Mouse (Mus musculus) limb, embryonic 15.5 days (tissue): ENCODE measurements around the gene Igf2bp3. TPM values are rescaled to one million over a fixed set of nuclear protein-coding genes. Genes with fewer than 3 reads are reported as not detected.
A peak's percentile ranks its signal among the peaks of the same experiment; 100 is the strongest.
"Not testable (repeated sequence)": the region's sequence is repeated elsewhere in the genome, so short reads cannot be mapped to it uniquely, and the experiment has no call there.

ENCODE experiments used
- ATAC-seq: fragments of 200-750 bp; cut with Nextera tagmentation; 2 replicates; pipeline ENCODE4 v1.8.0; 2017; ENCODE audit warnings: low read depth, moderate TSS enrichment; ENCODE audit not compliant: insufficient number of reproducible peaks, low FRiP score, low TSS enrichment
- H3K27ac ChIP-seq: fragments of 300-500 bp; sonication (generic); 2 replicates; pipeline ENCODE4 v1.5.1; 2015; ENCODE audit warnings: moderate library complexity, mild to moderate bottlenecking, inconsistent platforms
- H3K27me3 ChIP-seq: fragments of 300-500 bp; sonication (generic); 2 replicates; pipeline ENCODE4 v1.6.1; 2015; ENCODE audit warnings: inconsistent platforms
- H3K36me3 ChIP-seq: fragments of 300-500 bp; sonication (generic); 2 replicates; pipeline ENCODE4 v1.6.1; 2015; ENCODE audit warnings: inconsistent platforms
- H3K4me1 ChIP-seq: fragments of 300-500 bp; sonication (generic); 2 replicates; pipeline ENCODE4 v1.6.1; 2015; ENCODE audit warnings: inconsistent platforms
- H3K4me2 ChIP-seq: fragments of 300-500 bp; sonication (generic); 2 replicates; pipeline ENCODE4 v1.6.1; 2015; ENCODE audit warnings: mild to moderate bottlenecking, inconsistent platforms
- H3K4me3 ChIP-seq: fragments of 300-500 bp; sonication (generic); 2 replicates; pipeline ENCODE4 v1.5.1; 2015; ENCODE audit warnings: mild to moderate bottlenecking, inconsistent platforms
- H3K9ac ChIP-seq: fragments of 300-500 bp; sonication (generic); 2 replicates; pipeline ENCODE4 v1.6.1; 2015; ENCODE audit warnings: inconsistent platforms
- H3K9me3 ChIP-seq: fragments of 300-500 bp; sonication (generic); 2 replicates; pipeline ENCODE4 v1.6.1; 2016; ENCODE audit warnings: inconsistent platforms
- WGBS: fragments of 180-500 bp; shearing (Covaris S2); methylation state at CpG from one replicate; pipeline ENCODE4 v1.1.7; 2015; 5-methylcytosine and 5-hydroxymethylcytosine counted together
- polyA plus RNA-seq: library from polyadenylated mRNA; unstranded; fragments of >200 nt; fragmentation: Nextera tagmentation; extraction: Ambion mirVana; gene quantifications from 2 replicates; pipeline ENCODE4 v1.2.1, GENCODE M21; 2015

The Igf2bp3 gene
- 45.9 and 46.1 TPM in 2 replicates for polyA plus RNA-seq

GRCm38 (mm10) chr6:49214928-49215747 is at the start of gene Igf2bp3:
TSS of gene Igf2bp3 (minus strand) at chr6:49214957.
- Histone ChIP-seq H3K4me2 (peak within 1 kb of the TSS; percentile 80), H3K27ac (peak within 1 kb of the TSS; percentile 97), H3K4me3 (peak within 1 kb of the TSS; percentile 88), H3K9me3 (no peaks in the 10 kb centered on the region), H3K4me1 (peaks cover 35% of the 10 kb centered on the region), H3K27me3 (no peaks in the 10 kb centered on the region), H3K36me3 (no peaks in the 10 kb centered on the region), H3K9ac (peak within 1 kb of the TSS; percentile 85)
- ATAC-seq, result peak; percentile 85
- 1% methylated on average over 67 of the region's 68 CpGs for WGBS

GRCm38 (mm10) chr6:49264446-49264845 is 49.7 kb upstream of the Igf2bp3 start:
- H3K36me3 ChIP-seq, H3K9ac ChIP-seq, ATAC-seq, H3K4me3 ChIP-seq, H3K9me3 ChIP-seq, H3K27me3 ChIP-seq: not testable (repeated sequence)
- 89% methylated on average over 7 of the region's 7 CpGs for WGBS
- peak overlapping the region; percentile 98; the same call in 1 of the 2 replicates for H3K27ac ChIP-seq
- peaks cover 18% of the 10 kb centered on the region for H3K4me1 ChIP-seq
- H3K4me2 ChIP-seq, result peak overlapping the region; percentile 51; the same call in 1 of the 2 replicates

DNA sequence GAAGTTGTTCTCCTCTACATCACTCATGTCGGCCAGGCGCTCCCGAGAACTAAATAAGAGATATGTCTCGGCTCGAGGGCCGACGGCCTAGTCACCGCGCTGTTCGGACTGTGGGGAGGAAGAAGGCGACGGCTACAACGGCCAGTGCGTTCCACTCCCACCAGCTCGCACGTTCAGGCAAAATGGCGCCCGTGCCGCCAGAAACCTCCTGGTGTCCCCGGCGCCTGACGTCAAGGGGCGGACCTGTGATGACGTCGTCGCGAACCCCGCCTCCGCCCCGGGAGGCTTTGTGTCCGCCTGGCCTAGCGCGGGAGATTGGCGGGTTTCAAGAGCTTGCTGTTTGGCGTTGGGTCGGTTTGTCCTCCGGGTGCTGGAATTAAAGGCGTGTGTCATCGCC is 49.1 kb upstream of the Igf2bp3 start, which contains the start of gene Tra2a:
Gene Tra2a (minus strand): TSS at position 187 of the 397 bp plus-strand sequence.
- peak; percentile 90 for ATAC-seq
- no peaks in the 10 kb centered on the region for H3K36me3 ChIP-seq
- H3K27me3 ChIP-seq, result no peaks in the 10 kb centered on the region
- peak within 1 kb of the TSS; percentile 51 for H3K4me2 ChIP-seq
- H3K9ac ChIP-seq, result peak within 1 kb of the TSS; percentile 100
- H3K27ac ChIP-seq, result peak within 1 kb of the TSS; percentile 98
- under 1% methylated on average over 39 of the region's 39 CpGs for WGBS
- no peaks in the 10 kb centered on the region for H3K9me3 ChIP-seq
- H3K4me3 ChIP-seq, result peak within 1 kb of the TSS; percentile 74
- peaks cover 18% of the 10 kb centered on the region for H3K4me1 ChIP-seq

GRCm38 (mm10) chr6:49263081-49263846 is 48.5 kb upstream of the Igf2bp3 start:
- Histone ChIP-seq H3K27me3 (no peaks in the 10 kb centered on the region), H3K9me3 (no peaks in the 10 kb centered on the region), H3K9ac (peak overlapping the region; percentile 100), H3K36me3 (no peaks in the 10 kb centered on the region), H3K4me1 (peaks cover 18% of the 10 kb centered on the region), H3K4me3 (peak overlapping the region; percentile 74), H3K4me2 (peak overlapping the region; percentile 51), H3K27ac (peak overlapping the region; percentile 98)
- ATAC-seq, result peak; percentile 65
- under 1% methylated on average over 71 of the region's 71 CpGs for WGBS

GRCm38 (mm10) chr6:49262421-49262820 is 47.7 kb upstream of the Igf2bp3 start:
- peaks cover 18% of the 10 kb centered on the region for H3K4me1 ChIP-seq
- no peak overlapping the region for H3K27ac ChIP-seq
- no peaks in the 10 kb centered on the region for H3K9me3 ChIP-seq
- H3K27me3 ChIP-seq, result no peaks in the 10 kb centered on the region
- H3K9ac ChIP-seq, result peak overlapping the region; percentile 100; the same call in 1 of the 2 replicates
- H3K4me2 ChIP-seq, result peak overlapping the region; percentile 51
- under 1% methylated on average over 9 of the region's 9 CpGs for WGBS
- peak overlapping the region; percentile 74 for H3K4me3 ChIP-seq
- no peaks in the 10 kb centered on the region for H3K36me3 ChIP-seq
- no peak for ATAC-seq

DNA sequence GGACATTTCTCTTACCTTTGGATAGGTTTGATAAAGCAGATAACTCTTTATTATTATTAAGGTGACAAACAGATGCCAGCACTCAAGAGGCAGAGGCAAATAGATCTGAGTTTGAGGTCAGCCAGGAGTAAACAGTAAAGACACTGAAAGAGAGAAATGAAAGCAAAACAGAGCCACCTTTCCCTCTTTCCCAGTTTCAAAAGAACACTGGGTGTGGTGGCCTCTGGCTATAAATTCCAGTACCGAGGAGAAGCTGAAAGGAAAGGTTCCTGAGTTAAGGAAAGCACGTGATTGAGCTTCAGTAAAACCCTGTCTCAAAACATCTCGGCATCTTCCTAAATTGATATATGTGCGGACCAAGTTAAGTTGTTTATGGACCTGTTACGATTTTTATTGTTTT is 45.0 kb upstream of the Igf2bp3 start:
- no peaks in the 10 kb centered on the region for H3K27me3 ChIP-seq
- no peak overlapping the region for H3K27ac ChIP-seq
- no peaks in the 10 kb centered on the region for H3K36me3 ChIP-seq
- ATAC-seq, result no peak
- peaks cover 18% of the 10 kb centered on the region for H3K4me1 ChIP-seq
- no peak overlapping the region for H3K4me2 ChIP-seq
- 15% methylated on average over 5 of the region's 5 CpGs for WGBS
- no peak overlapping the region for H3K4me3 ChIP-seq
- H3K9ac ChIP-seq, result no peak overlapping the region
- H3K9me3 ChIP-seq, result no peaks in the 10 kb centered on the region

GRCm38 (mm10) chr6:49257880-49258279 is 43.1 kb upstream of the Igf2bp3 start:
- Histone ChIP-seq H3K27me3 (no peaks in the 10 kb centered on the region), H3K4me1 (peaks cover 18% of the 10 kb centered on the region), H3K4me3 (no peak overlapping the region), H3K27ac (no peak overlapping the region), H3K9ac (no peak overlapping the region), H3K4me2 (no peak overlapping the region), H3K9me3 (no peaks in the 10 kb centered on the region), H3K36me3 (no peaks in the 10 kb centered on the region)
- ATAC-seq, result no peak
- WGBS, result 88% methylated on average over 2 of the region's 2 CpGs

GRCm38 (mm10) chr6:49252207-49252606 is 37.5 kb upstream of the Igf2bp3 start:
- no peaks in the 10 kb centered on the region for H3K4me1 ChIP-seq
- ATAC-seq, result no peak
- H3K27me3 ChIP-seq, result no peaks in the 10 kb centered on the region
- WGBS, result 92% methylated on average over 8 of the region's 8 CpGs
- H3K9ac ChIP-seq, result no peak overlapping the region
- peaks cover 35% of the 10 kb centered on the region for H3K36me3 ChIP-seq
- H3K4me2 ChIP-seq, result no peak overlapping the region
- no peak overlapping the region for H3K27ac ChIP-seq
- H3K4me3 ChIP-seq, result no peak overlapping the region
- H3K9me3 ChIP-seq, result no peaks in the 10 kb centered on the region

GRCm38 (mm10) chr6:49251199-49251598 is 36.4 kb upstream of the Igf2bp3 start:
- Histone ChIP-seq H3K27ac (no peak overlapping the region), H3K9ac (no peak overlapping the region), H3K4me3 (no peak overlapping the region), H3K27me3 (no peaks in the 10 kb centered on the region), H3K4me2 (no peak overlapping the region), H3K36me3 (peaks cover 41% of the 10 kb centered on the region), H3K4me1 (no peaks in the 10 kb centered on the region), H3K9me3 (no peaks in the 10 kb centered on the region)
- ATAC-seq, result no peak
- 98% methylated on average over 2 of the region's 2 CpGs for WGBS

- ATAC-seq, result no peak
- peaks cover 72% of the 10 kb centered on the region for H3K36me3 ChIP-seq
- WGBS, result 48% methylated on average over 2 of the region's 2 CpGs
- H3K4me3 ChIP-seq, result no peak overlapping the region
- H3K4me2 ChIP-seq, result no peak overlapping the region
- H3K4me1 ChIP-seq, result no peaks in the 10 kb centered on the region
- no peak overlapping the region for H3K27ac ChIP-seq
- H3K9ac ChIP-seq, result no peak overlapping the region
- no peaks in the 10 kb centered on the region for H3K9me3 ChIP-seq
- H3K27me3 ChIP-seq, result no peaks in the 10 kb centered on the region
Measured at GRCm38 (mm10) chr6:49247246-49247645, 32.5 kb upstream of the Igf2bp3 start.

DNA sequence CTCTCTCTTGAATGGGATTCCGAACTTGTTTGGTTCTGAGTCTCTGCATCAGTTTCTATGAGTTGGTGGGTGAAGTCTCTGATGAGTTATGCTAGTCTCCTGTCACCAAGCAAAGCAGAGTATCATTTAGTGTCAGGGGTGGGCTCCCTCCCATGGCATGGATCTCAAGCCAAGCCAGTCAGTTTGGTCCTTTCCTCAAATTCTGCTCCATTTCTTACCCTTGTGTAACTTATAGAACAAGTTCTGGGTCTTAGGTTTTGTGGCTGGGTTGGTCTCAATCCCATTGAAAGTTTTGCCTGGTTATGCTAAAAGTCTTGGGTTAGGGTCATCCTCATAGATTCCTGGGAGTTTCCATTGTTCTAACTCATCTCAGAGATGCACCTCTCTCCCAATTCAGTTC is 27.6 kb upstream of the Igf2bp3 start:
- H3K36me3 ChIP-seq, result peaks cover 47% of the 10 kb centered on the region
- WGBS, result 89% methylated on average over 1 of the region's 1 CpGs
- ATAC-seq, result no peak

GRCm38 (mm10) chr6:49241562-49241961 is 26.8 kb upstream of the Igf2bp3 start:
- WGBS, result 100% methylated on average over 1 of the region's 1 CpGs
- no peaks in the 10 kb centered on the region for H3K9me3 ChIP-seq
- no peaks in the 10 kb centered on the region for H3K27me3 ChIP-seq
- no peak overlapping the region for H3K4me2 ChIP-seq
- H3K36me3 ChIP-seq, result peaks cover 45% of the 10 kb centered on the region
- no peak overlapping the region for H3K4me3 ChIP-seq
- no peak overlapping the region for H3K9ac ChIP-seq
- H3K27ac ChIP-seq, result no peak overlapping the region
- no peaks in the 10 kb centered on the region for H3K4me1 ChIP-seq
- no peak for ATAC-seq

More for the DNA sequence above, 27.6 kb upstream of the Igf2bp3 start:
- Histone ChIP-seq H3K4me2 (no peak overlapping the region), H3K9me3 (no peaks in the 10 kb centered on the region), H3K27me3 (no peaks in the 10 kb centered on the region), H3K4me3 (no peak overlapping the region), H3K4me1 (no peaks in the 10 kb centered on the region), H3K9ac (no peak overlapping the region), H3K27ac (no peak overlapping the region)
